Mouse (Mus musculus): Measurements from ENCODE around the gene Pex11b.

GRCm38 (mm10) chr3:96603311-96603710 is 31.9 kb upstream of the Pex11b start:
- TF ChIP-seq CTCF (IDR thresholded peaks at IDR 0.05; ENCODE audit: control insufficient read depth, insufficient read depth, insufficient read length): no peak
- TF ChIP-seq MAX (IDR thresholded peaks at IDR 0.05): no peak
- TF ChIP-seq MYOD1 (IDR thresholded peaks at IDR 0.05; ENCODE audit: control insufficient read depth, insufficient read length, low read depth): no peak
